Mouse (Mus musculus) c-Kit-negative CD71-positive TER-119-positive erythroid progenitor cells, embryonic 14.5 days (primary cell): Measurements from ENCODE around the gene Zfp574.

ENCODE experiments used
- DNase-seq: peaks from one replicate; pipeline ENCODE4 v3.0.0-alpha.2; 2013; ENCODE audit warnings: low read depth, low spot score

Gene Zfp574

DNA sequence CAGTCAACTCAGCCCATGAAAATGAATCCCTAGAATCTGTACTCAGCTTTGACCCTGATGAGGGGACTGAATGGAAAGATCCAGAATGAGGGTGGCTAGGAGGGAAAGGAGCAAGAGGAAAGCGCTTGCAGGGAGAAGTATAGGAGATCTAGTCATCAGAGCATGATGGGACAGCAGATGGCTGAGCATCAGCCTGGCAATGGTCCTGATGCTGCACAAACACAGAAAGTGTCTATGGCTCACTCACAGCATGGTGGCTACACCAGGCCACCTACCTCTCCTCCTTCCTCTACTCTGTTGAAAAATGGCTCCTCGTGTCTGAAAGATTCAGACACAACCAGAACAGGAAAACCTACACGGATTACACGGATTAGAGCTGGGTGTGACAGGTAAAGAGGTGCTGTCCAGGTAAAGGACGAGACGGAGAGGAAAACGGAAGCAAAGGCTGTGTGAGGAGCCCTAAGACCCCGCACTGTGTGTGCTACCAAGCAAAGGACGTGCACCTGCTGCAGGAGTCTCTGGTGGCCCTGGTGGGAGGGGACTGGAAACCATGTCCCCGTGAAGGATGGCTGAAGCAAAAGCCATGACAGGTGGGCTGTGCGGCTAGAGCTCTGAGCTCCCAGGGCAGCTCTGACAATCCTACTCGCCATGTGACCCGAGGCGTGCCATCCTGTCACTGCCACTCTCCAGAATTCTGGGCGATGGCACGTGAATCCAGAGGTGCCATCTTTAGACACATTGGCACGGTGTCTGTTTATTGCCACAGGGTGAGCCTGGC lies 40.0 kb downstream of the Zfp574 start:
- DNase-seq = no peak

- DNase-seq = no peak
Observed at GRCm38 (mm10) chr7:25112956-25113603, 40.7 kb downstream of the Zfp574 start.

DNA sequence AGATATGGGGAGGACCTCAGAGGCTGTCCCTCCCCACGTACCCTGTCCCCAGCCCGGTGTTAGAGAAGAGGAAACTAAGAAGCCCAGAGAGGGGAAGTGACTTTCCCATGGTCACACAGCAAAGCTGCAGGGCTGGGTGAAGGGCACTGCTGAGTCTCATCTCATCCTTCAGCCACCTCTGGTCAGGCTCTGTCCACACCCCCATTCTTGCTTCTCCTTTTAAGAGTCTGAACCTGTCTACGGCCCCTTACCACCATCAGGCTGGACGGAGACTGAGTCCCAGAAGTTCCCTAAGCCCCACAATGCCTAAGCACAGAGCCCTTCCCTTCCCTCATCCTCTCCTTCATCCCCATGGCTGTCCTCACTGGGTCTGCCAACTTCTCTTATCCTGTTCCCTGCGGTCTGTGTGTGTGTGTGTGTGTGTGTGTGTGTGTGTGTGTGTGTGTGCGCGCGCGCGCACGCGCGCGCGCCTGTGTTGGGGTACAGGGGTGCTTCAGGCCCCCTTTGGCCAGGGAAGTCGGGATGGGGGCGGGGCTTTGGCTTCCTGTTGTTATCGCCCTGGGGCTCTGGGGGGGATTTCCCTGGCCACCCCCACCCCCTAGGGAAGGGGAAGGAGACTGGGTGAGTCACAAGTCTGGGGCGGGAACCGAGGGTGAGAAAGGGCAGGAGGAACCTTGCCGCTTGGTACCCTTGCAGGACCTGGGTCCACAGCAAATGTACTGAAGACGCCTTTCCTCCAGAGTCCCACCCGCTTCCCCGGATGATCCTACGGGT lies 47.9 kb downstream of the Zfp574 start:
- no peak for DNase-seq

GRCm38 (mm10) chr7:25121240-25121786 lies 48.9 kb downstream of the Zfp574 start:
- DNase-seq = no peak

DNA sequence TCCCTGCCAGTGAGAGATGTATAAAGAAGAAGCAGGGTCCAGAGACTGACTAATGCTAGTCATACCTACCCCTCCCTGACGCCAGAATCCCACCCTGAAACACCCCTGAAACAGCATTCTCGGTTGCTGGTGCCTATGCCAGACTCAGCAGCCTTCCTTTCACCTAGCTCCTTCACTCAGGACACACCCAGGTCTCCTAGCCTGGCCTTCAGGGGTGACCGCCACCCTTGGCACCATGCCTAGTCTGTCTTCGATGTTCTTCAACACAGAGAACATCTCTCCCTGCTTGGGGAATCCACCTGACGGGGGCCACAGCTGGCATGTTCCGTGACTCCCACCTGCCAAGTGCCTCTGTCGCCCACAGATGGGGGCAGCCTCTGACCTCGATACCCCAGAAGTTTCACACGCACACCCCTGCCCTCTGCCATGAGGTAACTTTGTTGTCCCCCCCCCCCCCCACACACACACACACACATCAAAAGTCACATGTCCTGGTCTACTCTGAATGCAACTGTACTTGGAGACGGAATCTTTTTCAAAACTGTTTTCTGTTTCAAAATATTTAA lies 53.4 kb downstream of the Zfp574 start:
- DNase-seq = no peak

DNA sequence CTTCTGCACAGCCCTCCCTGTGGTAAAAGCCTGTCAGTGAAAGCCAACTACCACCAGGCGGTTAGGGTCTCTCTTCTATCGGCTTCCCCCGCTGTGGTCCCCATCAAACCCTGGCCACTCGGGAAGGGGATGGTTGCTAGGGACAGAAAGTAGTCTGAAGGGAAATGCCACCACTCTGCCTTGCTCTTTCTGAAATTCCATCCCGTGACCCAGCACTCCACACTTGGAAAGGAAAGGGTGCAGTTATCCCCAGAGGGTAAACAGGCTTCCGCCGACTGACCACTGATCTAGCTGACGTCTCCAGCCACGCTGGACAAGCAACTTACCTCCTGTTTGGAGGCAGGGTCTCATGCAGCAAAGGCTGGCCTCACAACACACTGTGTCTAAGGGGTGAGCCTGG lies 55.6 kb downstream of the Zfp574 start:
- no peak for DNase-seq

GRCm38 (mm10) chr7:25129390-25129979 lies 57.1 kb downstream of the Zfp574 start:
- no peak for DNase-seq

DNA sequence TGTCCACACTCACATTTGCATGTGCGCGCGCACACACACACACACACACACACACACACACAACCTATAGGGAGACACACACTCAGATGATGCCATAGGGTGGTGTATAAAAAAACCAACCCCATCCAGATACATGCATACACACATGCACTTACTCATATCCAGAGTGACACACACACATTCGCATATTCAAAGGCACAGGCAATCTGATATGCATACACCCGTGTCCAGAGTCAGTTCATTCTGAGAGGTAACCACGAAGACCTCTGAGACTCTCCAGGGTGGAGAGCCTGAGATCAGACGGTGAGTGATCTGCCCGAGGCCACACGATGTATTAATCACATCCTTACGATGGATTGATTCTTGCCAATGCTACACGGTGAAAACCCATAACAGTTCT lies 58.2 kb downstream of the Zfp574 start:
- no peak for DNase-seq

DNA sequence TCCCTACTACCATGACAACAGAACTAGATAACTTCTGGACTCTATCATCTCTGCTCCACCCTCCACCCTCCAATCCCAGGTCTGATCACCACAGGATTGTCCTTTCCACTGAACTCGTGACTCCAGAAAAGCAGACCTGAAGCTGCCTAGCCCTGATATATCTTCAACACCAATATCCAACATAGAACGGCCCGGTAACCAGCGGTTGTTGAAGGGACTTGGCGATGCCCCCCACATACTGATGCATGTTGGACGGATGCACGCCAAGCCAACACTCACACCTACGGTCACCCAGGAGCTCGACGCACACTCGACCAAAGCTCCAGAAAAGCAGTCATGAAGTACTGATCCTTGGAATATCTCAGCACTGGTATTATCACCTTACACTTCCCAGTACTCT lies 58.9 kb downstream of the Zfp574 start:
- DNase-seq = no peak

DNA sequence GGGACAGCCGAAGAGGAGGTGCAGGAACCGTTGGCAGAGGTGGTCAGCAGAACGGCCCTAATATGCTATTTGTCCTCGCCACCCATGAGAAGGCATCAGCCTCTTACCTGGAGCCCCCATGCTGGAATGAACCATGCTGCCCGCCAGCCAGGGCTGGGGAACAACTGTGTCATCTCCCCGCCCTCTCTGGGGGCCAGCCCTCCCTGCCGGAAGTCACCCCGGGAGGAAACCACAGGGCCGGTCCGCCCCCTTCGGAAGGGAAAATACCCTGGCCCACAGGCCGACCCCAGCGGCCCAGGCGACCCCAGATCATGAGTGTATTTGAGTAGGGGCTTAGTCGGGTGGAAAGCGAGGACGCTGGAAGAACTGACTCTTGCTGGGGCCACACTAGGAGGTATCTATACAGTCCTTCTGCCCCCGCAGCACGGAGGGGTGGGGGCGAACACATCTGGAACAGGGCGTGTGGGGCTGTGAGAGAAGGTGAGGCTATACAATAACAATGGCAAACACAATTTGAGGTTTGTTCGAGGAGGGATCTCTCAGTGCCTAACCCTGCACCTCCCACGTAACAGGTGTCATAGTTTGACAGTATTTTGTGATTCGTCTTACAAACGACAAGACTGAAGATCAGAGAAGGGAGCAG lies 60.1 kb downstream of the Zfp574 start:
- no peak for DNase-seq
